Mouse (Mus musculus): ENCODE measurements around the gene Patj. TPM values are rescaled to one million over a fixed set of nuclear protein-coding genes. Genes with fewer than 3 reads are reported as not detected.

Gene Patj
- total RNA-seq, 1 experiment, result 17.7 TPM

- TF ChIP-seq ZNF384 (IDR thresholded peaks at IDR 0.05; ENCODE audit: low read depth, low read length) (no peak), HCFC1 (IDR thresholded peaks at IDR 0.05; ENCODE audit: borderline replicate concordance, insufficient read depth, low read length) (no peak), CHD2 (IDR thresholded peaks at IDR 0.05; ENCODE audit: low read depth, low read length) (no peak)
- no peak for DNase-seq (ENCODE audit: low read depth, low spot score)
Observed at GRCm38 (mm10) chr4:98654419-98654821, 258.8 kb downstream of the Patj start.

GRCm38 (mm10) chr4:98656759-98657158 is 261.2 kb downstream of the Patj start:
- H3K4me1 ChIP-seq (ENCODE audit: control insufficient read depth in 2 of 2, insufficient read depth in 2 of 2, low read length in 2 of 2, poor library complexity in 1 of 2), result no peaks in the 10 kb centered on the region
- no peak overlapping the region for H3K9ac ChIP-seq (ENCODE audit: insufficient read depth, low read depth, low read length, poor library complexity, severe bottlenecking)
- H3K36me3 ChIP-seq (ENCODE audit: control insufficient read depth, insufficient read depth, low read length, poor library complexity, severe bottlenecking), result no peaks in the 10 kb centered on the region
- DNase-seq (ENCODE audit: low read depth, low spot score), result no peak
- H3K4me3 ChIP-seq (ENCODE audit: insufficient read depth in 1 of 2, low read depth in 1 of 2, low read length in 2 of 2, poor library complexity in 1 of 2, severe bottlenecking in 1 of 2), result no peak overlapping the region
- TF ChIP-seq ZNF384 (IDR thresholded peaks at IDR 0.05; ENCODE audit: low read depth, low read length) (no peak), CHD2 (IDR thresholded peaks at IDR 0.05; ENCODE audit: low read depth, low read length) (no peak)
- no peak overlapping the region for H3K27ac ChIP-seq (ENCODE audit: insufficient read depth, low read depth, low read length, poor library complexity, severe bottlenecking)
- in situ Hi-C loops (cut with MboI; ENCODE audit: low sequenced_read_pairs in 2 of 2, unreplicated experiment in 2 of 2), result no loop called here
- no peaks in the 10 kb centered on the region for H3K9me3 ChIP-seq (ENCODE audit: control insufficient read depth, insufficient read depth, low read depth, low read length)

More at GRCm38 (mm10) chr4:98654419-98654821, 258.8 kb downstream of the Patj start:
- Histone ChIP-seq H3K36me3 (ENCODE audit: control insufficient read depth, insufficient read depth, low read length, poor library complexity, severe bottlenecking) (no peaks in the 10 kb centered on the region), H3K4me1 (ENCODE audit: control insufficient read depth in 2 of 2, insufficient read depth in 2 of 2, low read length in 2 of 2, poor library complexity in 1 of 2) (no peaks in the 10 kb centered on the region), H3K4me3 (ENCODE audit: insufficient read depth in 1 of 2, low read depth in 1 of 2, low read length in 2 of 2, poor library complexity in 1 of 2, severe bottlenecking in 1 of 2) (no peak overlapping the region), H3K27ac (ENCODE audit: insufficient read depth, low read depth, low read length, poor library complexity, severe bottlenecking) (no peak overlapping the region), H3K9ac (ENCODE audit: insufficient read depth, low read depth, low read length, poor library complexity, severe bottlenecking) (no peak overlapping the region), H3K9me3 (ENCODE audit: control insufficient read depth, insufficient read depth, low read depth, low read length) (no peaks in the 10 kb centered on the region)
- in situ Hi-C loops (cut with MboI; ENCODE audit: low sequenced_read_pairs in 2 of 2, unreplicated experiment in 2 of 2), result no loop called here

- Histone ChIP-seq H3K36me3 (ENCODE audit: control insufficient read depth, insufficient read depth, low read length, poor library complexity, severe bottlenecking) (no peaks in the 10 kb centered on the region), H3K27ac (ENCODE audit: insufficient read depth, low read depth, low read length, poor library complexity, severe bottlenecking) (no peak overlapping the region), H3K4me3 (ENCODE audit: insufficient read depth in 1 of 2, low read depth in 1 of 2, low read length in 2 of 2, poor library complexity in 1 of 2, severe bottlenecking in 1 of 2) (no peak overlapping the region), H3K9ac (ENCODE audit: insufficient read depth, low read depth, low read length, poor library complexity, severe bottlenecking) (no peak overlapping the region), H3K9me3 (ENCODE audit: control insufficient read depth, insufficient read depth, low read depth, low read length) (no peaks in the 10 kb centered on the region), H3K4me1 (ENCODE audit: control insufficient read depth in 2 of 2, insufficient read depth in 2 of 2, low read length in 2 of 2, poor library complexity in 1 of 2) (no peaks in the 10 kb centered on the region)
- TF ChIP-seq ZC3H11A (IDR thresholded peaks at IDR 0.05; ENCODE audit: borderline replicate concordance, low read depth, low read length) (no peak), ZNF384 (IDR thresholded peaks at IDR 0.05; ENCODE audit: low read depth, low read length) (no peak), HCFC1 (IDR thresholded peaks at IDR 0.05; ENCODE audit: borderline replicate concordance, insufficient read depth, low read length) (no peak), CHD2 (IDR thresholded peaks at IDR 0.05; ENCODE audit: low read depth, low read length) (no peak), MAFK (IDR thresholded peaks at IDR 0.05; ENCODE audit: insufficient read depth, low read depth, low read length) (no peak)
- DNase-seq (ENCODE audit: low read depth, low spot score), result no peak
- in situ Hi-C loops (cut with MboI; ENCODE audit: low sequenced_read_pairs in 2 of 2, unreplicated experiment in 2 of 2), result no loop called here
Observed at GRCm38 (mm10) chr4:98659032-98659431, 263.4 kb downstream of the Patj start.

GRCm38 (mm10) chr4:98660534-98660933 is 264.9 kb downstream of the Patj start:
- DNase-seq (ENCODE audit: low read depth, low spot score), result no peak
- TF ChIP-seq HCFC1 (IDR thresholded peaks at IDR 0.05; ENCODE audit: borderline replicate concordance, insufficient read depth, low read length), result no peak
- no peak for TF ChIP-seq ZC3H11A (IDR thresholded peaks at IDR 0.05; ENCODE audit: borderline replicate concordance, low read depth, low read length)
- TF ChIP-seq ZNF384 (IDR thresholded peaks at IDR 0.05; ENCODE audit: low read depth, low read length), result no peak
- TF ChIP-seq MAFK (IDR thresholded peaks at IDR 0.05; ENCODE audit: insufficient read depth, low read depth, low read length), result no peak
- TF ChIP-seq CHD2 (IDR thresholded peaks at IDR 0.05; ENCODE audit: low read depth, low read length), result no peak
- Histone ChIP-seq H3K27ac (ENCODE audit: insufficient read depth, low read depth, low read length, poor library complexity, severe bottlenecking) (no peak overlapping the region), H3K4me1 (ENCODE audit: control insufficient read depth in 2 of 2, insufficient read depth in 2 of 2, low read length in 2 of 2, poor library complexity in 1 of 2) (no peaks in the 10 kb centered on the region), H3K9me3 (ENCODE audit: control insufficient read depth, insufficient read depth, low read depth, low read length) (no peaks in the 10 kb centered on the region), H3K36me3 (ENCODE audit: control insufficient read depth, insufficient read depth, low read length, poor library complexity, severe bottlenecking) (no peaks in the 10 kb centered on the region), H3K4me3 (ENCODE audit: insufficient read depth in 1 of 2, low read depth in 1 of 2, low read length in 2 of 2, poor library complexity in 1 of 2, severe bottlenecking in 1 of 2) (no peak overlapping the region), H3K9ac (ENCODE audit: insufficient read depth, low read depth, low read length, poor library complexity, severe bottlenecking) (no peak overlapping the region)
- in situ Hi-C loops (cut with MboI; ENCODE audit: low sequenced_read_pairs in 2 of 2, unreplicated experiment in 2 of 2), result no loop called here

- in situ Hi-C loops (cut with MboI; ENCODE audit: low sequenced_read_pairs in 2 of 2, unreplicated experiment in 2 of 2), result no loop called here
- no peak for TF ChIP-seq MAFK (IDR thresholded peaks at IDR 0.05; ENCODE audit: insufficient read depth, low read depth, low read length)
- no peak for TF ChIP-seq ZNF384 (IDR thresholded peaks at IDR 0.05; ENCODE audit: low read depth, low read length)
- TF ChIP-seq CHD2 (IDR thresholded peaks at IDR 0.05; ENCODE audit: low read depth, low read length), result no peak
- no peak for TF ChIP-seq HCFC1 (IDR thresholded peaks at IDR 0.05; ENCODE audit: borderline replicate concordance, insufficient read depth, low read length)
- no peak for TF ChIP-seq ZC3H11A (IDR thresholded peaks at IDR 0.05; ENCODE audit: borderline replicate concordance, low read depth, low read length)
- DNase-seq (ENCODE audit: low read depth, low spot score), result no peak
- H3K4me1 ChIP-seq (ENCODE audit: control insufficient read depth in 2 of 2, insufficient read depth in 2 of 2, low read length in 2 of 2, poor library complexity in 1 of 2), result no peaks in the 10 kb centered on the region
- no peaks in the 10 kb centered on the region for H3K36me3 ChIP-seq (ENCODE audit: control insufficient read depth, insufficient read depth, low read length, poor library complexity, severe bottlenecking)
- H3K9ac ChIP-seq (ENCODE audit: insufficient read depth, low read depth, low read length, poor library complexity, severe bottlenecking), result no peak overlapping the region
- H3K27ac ChIP-seq (ENCODE audit: insufficient read depth, low read depth, low read length, poor library complexity, severe bottlenecking), result no peak overlapping the region
- no peaks in the 10 kb centered on the region for H3K9me3 ChIP-seq (ENCODE audit: control insufficient read depth, insufficient read depth, low read depth, low read length)
- no peak overlapping the region for H3K4me3 ChIP-seq (ENCODE audit: insufficient read depth in 1 of 2, low read depth in 1 of 2, low read length in 2 of 2, poor library complexity in 1 of 2, severe bottlenecking in 1 of 2)
Observed at GRCm38 (mm10) chr4:98665884-98666283, 270.3 kb downstream of the Patj start.
